Mouse (Mus musculus) heart, adult 10 weeks (tissue): ENCODE data around the gene Mfsd4b1. TPM values are rescaled to one million over a fixed set of nuclear protein-coding genes. Genes with fewer than 3 reads are reported as not detected.

Experiments used
- polyA plus RNA-seq: library from polyadenylated mRNA; stranded (reverse); fragments of 350-450 nt; fragmentation: Illumina TruSeq; extraction: RNeasy Lipid Tissue Mini Kit (QIAGEN cat#74804); gene quantifications from one replicate; pipeline ENCODE4 v1.2.3, GENCODE M21; 2014; ENCODE audit warnings: low read depth, low replicate concordance

The Mfsd4b1 gene
- 3.0 TPM for polyA plus RNA-seq

GRCm38 (mm10) chr10:40024554-40025428, at the start of gene Mfsd4b1:
Mfsd4b1 (minus strand) TSS chr10:40025268.

GRCm38 (mm10) chr10:39986466-39986865, 38.6 kb downstream of the Mfsd4b1 start, which contains the start of gene Mfsd4b5:
Mfsd4b5 (minus strand) TSS chr10:39986646.

GRCm38 (mm10) chr10:39959761-39960440, 65.2 kb downstream of the Mfsd4b1 start, which contains the start of gene Mfsd4b3:
Mfsd4b3 (minus strand) TSS chr10:39960153.

Other genes with a start within 250 kb of the Mfsd4b1 start
- 4.0 TPM for gene Mfsd4b4, start 126.0 kb downstream of the Mfsd4b1 start, polyA plus RNA-seq
- not detected for gene Mfsd4b2, start 98.3 kb downstream of the Mfsd4b1 start, polyA plus RNA-seq
- gene Mfsd4b3, start 65.1 kb downstream of the Mfsd4b1 start, polyA plus RNA-seq = 6.9 TPM
- gene Mfsd4b5, start 38.6 kb downstream of the Mfsd4b1 start, polyA plus RNA-seq = 0.79 TPM
- gene Slc16a10, start 117.0 kb upstream of the Mfsd4b1 start, polyA plus RNA-seq = 14.8 TPM
- gene Rpf2, start 221.8 kb upstream of the Mfsd4b1 start, polyA plus RNA-seq = 19.5 TPM
- 31.1 TPM for gene Gtf3c6, start 232.8 kb upstream of the Mfsd4b1 start, polyA plus RNA-seq